8 mouse cellular contexts compared by ENCODE assay signal in the genomic region with DNA sequence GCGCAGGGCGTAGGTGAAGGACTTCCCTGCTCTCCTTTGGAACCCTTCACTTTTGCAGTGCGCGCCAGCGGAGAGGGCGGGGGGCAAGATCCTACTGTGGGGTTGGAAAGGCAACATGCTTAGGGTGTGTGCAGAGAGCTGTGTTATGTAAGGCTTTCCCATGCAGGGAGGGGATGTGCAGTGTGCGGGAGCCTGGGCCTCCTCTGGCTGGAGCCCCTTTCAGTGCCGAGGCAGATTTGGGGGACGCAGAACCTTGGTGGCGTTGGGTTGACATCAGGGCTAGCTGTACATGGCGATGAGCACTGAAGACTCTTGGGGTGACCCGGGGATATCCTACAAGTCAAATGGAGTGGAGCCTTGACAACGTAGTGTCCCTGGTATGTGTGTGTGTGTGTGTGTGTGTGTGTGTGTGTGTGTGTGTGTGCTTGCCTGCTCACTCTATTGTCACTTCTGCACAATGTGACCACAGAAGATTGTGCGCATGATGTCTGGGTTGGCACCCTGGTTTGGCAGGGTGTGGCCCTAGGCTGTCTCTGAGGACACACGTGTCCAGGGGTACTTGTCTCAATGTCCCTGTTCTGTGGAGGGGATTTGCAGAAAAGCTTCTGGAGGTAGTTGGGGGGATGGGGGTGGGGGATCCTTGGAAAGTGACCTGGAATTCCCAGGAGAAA. TPM values are rescaled to one million over a fixed set of nuclear protein-coding genes. Genes with fewer than 3 reads are reported as not detected.
DNase-seq lines count a peak whose midpoint lies in the region; ATAC-seq and TF ChIP-seq lines count a peak whose summit lies in the region.

No protein-coding gene starts in this region.

- no peaks in the 10 kb centered on the region for H3K9me3 ChIP-seq in ES-E14 (ENCODE audit: control insufficient read depth, insufficient read depth, low read depth, low read length)
- no peaks in the 10 kb centered on the region for H3K9me3 ChIP-seq in heart, postnatal 0 days (replicated peaks; ENCODE audit: control insufficient read depth, low read length)
- no peaks in the 10 kb centered on the region for H3K9me3 ChIP-seq in lung, embryonic 14.5 days (ENCODE audit: low read depth, low read length)
- H3K9me3 ChIP-seq in stomach, embryonic 14.5 days (ENCODE audit: control insufficient read depth, low read depth, low read length) = no peaks in the 10 kb centered on the region

- no peak for TF ChIP-seq EP300 in heart, postnatal 0 days (IDR thresholded peaks at IDR 0.05; ENCODE audit: low read depth)

- peak overlapping the region; percentile 99 for H3K4me3 ChIP-seq in gastrocnemius, adult 2 months
- peak overlapping the region; percentile 79 to 84 for H3K4me3 ChIP-seq in ES-E14 (ENCODE audit: insufficient read depth in 1 of 2, low read depth in 1 of 2, low read length in 2 of 2, poor library complexity in 1 of 2, severe bottlenecking in 1 of 2)
- peak overlapping the region; percentile 75 for H3K4me3 ChIP-seq in heart, postnatal 0 days (ENCODE audit: low read depth, low read length)
- peak overlapping the region; percentile 73 for H3K4me3 ChIP-seq in lung, embryonic 14.5 days (ENCODE audit: low read depth, low read length)
- H3K4me3 ChIP-seq in stomach, embryonic 14.5 days (ENCODE audit: low read depth, low read length) = peak overlapping the region; percentile 85

- 5% methylated on average over 15 of the region's 15 CpGs for WGBS in heart, postnatal 0 days
- WGBS in lung, embryonic 14.5 days = 13% methylated on average over 15 of the region's 15 CpGs
- WGBS in stomach, embryonic 14.5 days = 10% methylated on average over 15 of the region's 15 CpGs

- TF ChIP-seq CTCF in gastrocnemius, adult 2 months (IDR thresholded peaks at IDR 0.05) = no peak
- no peak for TF ChIP-seq CTCF in heart, postnatal 0 days (IDR thresholded peaks at IDR 0.05; ENCODE audit: low read depth)
- TF ChIP-seq CTCF in lung, embryonic 14.5 days (IDR thresholded peaks at IDR 0.05; ENCODE audit: low read depth) = no peak

- peak overlapping the region; percentile 100 for H3K27ac ChIP-seq in gastrocnemius, adult 2 months
- peak overlapping the region; percentile 63 for H3K27ac ChIP-seq in ES-E14 (ENCODE audit: insufficient read depth, low read depth, low read length, poor library complexity, severe bottlenecking)
- H3K27ac ChIP-seq in heart, postnatal 0 days (ENCODE audit: low read depth) = peak overlapping the region; percentile 97
- peak overlapping the region; percentile 91 for H3K27ac ChIP-seq in lung, embryonic 14.5 days (ENCODE audit: low read depth)
- H3K27ac ChIP-seq in stomach, embryonic 14.5 days (ENCODE audit: low read length) = peak overlapping the region; percentile 97

- peaks cover 9 to 29% of the 10 kb centered on the region in 2 experiments; a peak in 3 of 4 replicates for H3K4me1 ChIP-seq in ES-E14 (ENCODE audit: control insufficient read depth in 2 of 2, insufficient read depth in 2 of 2, low read length in 2 of 2, poor library complexity in 1 of 2)
- H3K4me1 ChIP-seq in heart, postnatal 0 days (ENCODE audit: control insufficient read depth, insufficient read depth) = peaks cover 69% of the 10 kb centered on the region
- H3K4me1 ChIP-seq in lung, embryonic 14.5 days (ENCODE audit: insufficient read depth) = peaks cover 31% of the 10 kb centered on the region
- peaks cover 59% of the 10 kb centered on the region for H3K4me1 ChIP-seq in stomach, embryonic 14.5 days (ENCODE audit: control insufficient read depth, insufficient read depth, low read length)

- intact Hi-C loops in gastrocnemius, adult 2 months (cut with DNase I) = loop anchor here (5.0 kb wide), 1 partner anchor 37 kb away; no protein-coding TSS in a partner anchor
- intact Hi-C loops in gastrocnemius, postnatal 14 days (cut with DNase I; ENCODE audit: low total_unique reads) = loop anchor here (5.0 kb wide), 1 partner anchor 92 kb away; no protein-coding TSS in a partner anchor

- peak overlapping the region; percentile 57 for H3K9ac ChIP-seq in ES-E14 (ENCODE audit: insufficient read depth, low read depth, low read length, poor library complexity, severe bottlenecking)
- peak overlapping the region; percentile 85 for H3K9ac ChIP-seq in heart, postnatal 0 days (replicated peaks; ENCODE audit: low read depth, low read length)
- peak overlapping the region; percentile 80 for H3K9ac ChIP-seq in lung, embryonic 14.5 days
- peak overlapping the region; percentile 81 for H3K9ac ChIP-seq in stomach, embryonic 14.5 days (replicated peaks; ENCODE audit: low read depth, low read length)

- no peaks in the 10 kb centered on the region for H3K27me3 ChIP-seq in heart, postnatal 0 days (ENCODE audit: control insufficient read depth, insufficient read depth, low read length)
- H3K27me3 ChIP-seq in lung, embryonic 14.5 days (ENCODE audit: insufficient read depth, low read length) = no peaks in the 10 kb centered on the region; the same call in 1 of the 2 replicates
- H3K27me3 ChIP-seq in stomach, embryonic 14.5 days (ENCODE audit: control insufficient read depth, insufficient read depth, low read length) = no peaks in the 10 kb centered on the region

- ATAC-seq in heart, postnatal 0 days (ENCODE audit: insufficient read depth, low read depth) = peak; percentile 21
- peak; percentile 75 for ATAC-seq in lung, embryonic 14.5 days (ENCODE audit: insufficient read depth)
- peak; percentile 62 for ATAC-seq in stomach, embryonic 14.5 days (ENCODE audit: insufficient number of reproducible peaks, insufficient read depth, low FRiP score, low read depth)

- no peaks in the 10 kb centered on the region for H3K36me3 ChIP-seq in ES-E14 (ENCODE audit: control insufficient read depth, insufficient read depth, low read length, poor library complexity, severe bottlenecking)
- no peaks in the 10 kb centered on the region for H3K36me3 ChIP-seq in heart, postnatal 0 days (replicated peaks; ENCODE audit: control insufficient read depth, insufficient read depth, low read length)
- H3K36me3 ChIP-seq in lung, embryonic 14.5 days (ENCODE audit: insufficient read depth) = no peaks in the 10 kb centered on the region
- no peaks in the 10 kb centered on the region for H3K36me3 ChIP-seq in stomach, embryonic 14.5 days (ENCODE audit: control insufficient read depth, insufficient read depth, low read length)

- DNase-seq in gastrocnemius, adult 2 months = peak; percentile 49
- no peak for DNase-seq in gastrocnemius, postnatal 14 days
- DNase-seq in ES-E14 (ENCODE audit: low read depth, low spot score) = no peak
- DNase-seq in heart, postnatal 0 days (ENCODE audit: low spot score) = peak; percentile 7
- DNase-seq in lung, embryonic 14.5 days = no peak
- no peak for DNase-seq in spleen, postnatal 4 days (ENCODE audit: low spot score in 2 of 2)
- no peak for DNase-seq in adrenal gland, adult 2 months

- H3K4me2 ChIP-seq in heart, postnatal 0 days (ENCODE audit: low read depth, low read length) = peak overlapping the region; percentile 71
- H3K4me2 ChIP-seq in lung, embryonic 14.5 days = peak overlapping the region; percentile 87
- peak overlapping the region; percentile 68 for H3K4me2 ChIP-seq in stomach, embryonic 14.5 days (replicated peaks; ENCODE audit: low read depth, low read length)

- in situ Hi-C loops in ES-E14 (cut with MboI; ENCODE audit: low sequenced_read_pairs in 2 of 2, unreplicated experiment in 2 of 2) = loop anchor here (10.0 to 25.0 kb wide), 2 partner anchors 94 to 97 kb away; a partner anchor contains a TSS

RNA-seq across cellular contexts. Expression of a gene that starts 1.5 kb away (rescaled TPM):
- 100 to 1,000 TPM; 212 to 217 TPM for total RNA-seq in gastrocnemius, adult 2 months (2021)
- total RNA-seq in gastrocnemius, postnatal 14 days (2021) = 100 to 1,000 TPM; 194 to 197 TPM
- total RNA-seq in ES-E14 (2012; rRNA removed) = 102 and 155 TPM in 2 replicates
- total RNA-seq in heart, postnatal 0 days (2014; rRNA removed; ENCODE audit: low replicate concordance) = 122 and 135 TPM in 2 replicates
- 56.8 and 59.1 TPM in 2 replicates for polyA plus RNA-seq in heart, postnatal 0 days (2015; fragmentation: Nextera tagmentation; extraction: Ambion mirVana)
- 14.9 and 15.8 TPM in 2 replicates for polyA plus RNA-seq in lung, embryonic 14.5 days (2014; fragmentation: Nextera tagmentation; extraction: Ambion mirVana)
- polyA plus RNA-seq in stomach, embryonic 14.5 days (2014; fragmentation: Nextera tagmentation; extraction: Ambion mirVana) = 33.4 and 40.6 TPM in 2 replicates
- 100 to 1,000 TPM in 1 of 2 experiments, 10 to 100 TPM in 1; 91.1 to 152 TPM for total RNA-seq in adrenal gland, adult 2 months (2021)
- polyA plus RNA-seq in adrenal gland, adult 2 months (2012; rRNA removed) = 5.4 and 7.4 TPM in 2 replicates

RNA-seq across cellular contexts. Expression of a gene that starts 23.7 kb away (rescaled TPM):
- 100 to 1,000 TPM; 423 to 463 TPM for total RNA-seq in gastrocnemius, adult 2 months (2021)
- 100 to 1,000 TPM; 500 to 587 TPM for total RNA-seq in gastrocnemius, postnatal 14 days (2021)
- 1,417 and 1,811 TPM in 2 replicates for total RNA-seq in ES-E14 (2012; rRNA removed)
- total RNA-seq in heart, postnatal 0 days (2014; rRNA removed; ENCODE audit: low replicate concordance) = 407 and 439 TPM in 2 replicates
- 172 and 173 TPM in 2 replicates for polyA plus RNA-seq in heart, postnatal 0 days (2015; fragmentation: Nextera tagmentation; extraction: Ambion mirVana)
- 480 and 516 TPM in 2 replicates for polyA plus RNA-seq in lung, embryonic 14.5 days (2014; fragmentation: Nextera tagmentation; extraction: Ambion mirVana)
- 469 and 470 TPM in 2 replicates for polyA plus RNA-seq in stomach, embryonic 14.5 days (2014; fragmentation: Nextera tagmentation; extraction: Ambion mirVana)
- 100 to 1,000 TPM; 331 to 355 TPM for total RNA-seq in adrenal gland, adult 2 months (2021)
- 63.8 and 90.8 TPM in 2 replicates for polyA plus RNA-seq in adrenal gland, adult 2 months (2012; rRNA removed)

RNA-seq across cellular contexts. Expression of a gene that starts 36.9 kb away (rescaled TPM):
- total RNA-seq in gastrocnemius, adult 2 months (2021) = 10 to 100 TPM in 1 of 2 experiments, 1 to 10 TPM in 1; 7.9 to 10.4 TPM
- total RNA-seq in gastrocnemius, postnatal 14 days (2021) = 1 to 10 TPM; 8.2 to 8.4 TPM
- total RNA-seq in ES-E14 (2012; rRNA removed) = 42.6 and 49.6 TPM in 2 replicates
- 9.8 and 18.0 TPM in 2 replicates for total RNA-seq in heart, postnatal 0 days (2014; rRNA removed; ENCODE audit: low replicate concordance)
- 8.2 and 10.4 TPM in 2 replicates for polyA plus RNA-seq in heart, postnatal 0 days (2015; fragmentation: Nextera tagmentation; extraction: Ambion mirVana)
- 27.4 and 28.4 TPM in 2 replicates for polyA plus RNA-seq in lung, embryonic 14.5 days (2014; fragmentation: Nextera tagmentation; extraction: Ambion mirVana)
- polyA plus RNA-seq in stomach, embryonic 14.5 days (2014; fragmentation: Nextera tagmentation; extraction: Ambion mirVana) = 27.2 and 27.6 TPM in 2 replicates
- total RNA-seq in adrenal gland, adult 2 months (2021) = 10 to 100 TPM; 19.6 to 23.9 TPM
- polyA plus RNA-seq in adrenal gland, adult 2 months (2012; rRNA removed) = 16.3 and 22.4 TPM in 2 replicates

RNA-seq across cellular contexts. Expression of a gene that starts 48.9 kb away (rescaled TPM):
- 10 to 100 TPM; 23.5 to 27.2 TPM for total RNA-seq in gastrocnemius, adult 2 months (2021)
- total RNA-seq in gastrocnemius, postnatal 14 days (2021) = 10 to 100 TPM; 27.4 to 27.9 TPM
- total RNA-seq in ES-E14 (2012; rRNA removed) = 89.8 and 92.9 TPM in 2 replicates
- 55.1 and 57.9 TPM in 2 replicates for total RNA-seq in heart, postnatal 0 days (2014; rRNA removed; ENCODE audit: low replicate concordance)
- 47.6 and 51.5 TPM in 2 replicates for polyA plus RNA-seq in heart, postnatal 0 days (2015; fragmentation: Nextera tagmentation; extraction: Ambion mirVana)
- polyA plus RNA-seq in lung, embryonic 14.5 days (2014; fragmentation: Nextera tagmentation; extraction: Ambion mirVana) = 44.0 and 52.1 TPM in 2 replicates
- 41.5 and 45.3 TPM in 2 replicates for polyA plus RNA-seq in stomach, embryonic 14.5 days (2014; fragmentation: Nextera tagmentation; extraction: Ambion mirVana)
- total RNA-seq in adrenal gland, adult 2 months (2021) = 10 to 100 TPM; 81.8 to 86.1 TPM
- polyA plus RNA-seq in adrenal gland, adult 2 months (2012; rRNA removed) = 15.9 and 20.6 TPM in 2 replicates

Comparison
In these comparisons a context has a peak if more than half of its experiments do, and no peak if none do; other contexts are left out.
1. DNase-seq: peak in gastrocnemius, adult 2 months (single experiment) and heart, postnatal 0 days (single experiment); none in gastrocnemius, postnatal 14 days (single experiment), ES-E14 (single experiment), lung, embryonic 14.5 days (single experiment), spleen, postnatal 4 days (0 of 2) and adrenal gland, adult 2 months (single experiment).
2. ATAC-seq: peak in every context shown above with its lines; median percentile 75 in lung, embryonic 14.5 days; 62 in stomach, embryonic 14.5 days; 21 in heart, postnatal 0 days.
3. Peak in every context shown above with its lines, with median percentiles within 50 percentile points of each other: H3K27ac ChIP-seq, H3K4me3 ChIP-seq, H3K9ac ChIP-seq and H3K4me2 ChIP-seq.